Mouse (Mus musculus) erythroblast, embryonic 14.5 days (primary cell): ENCODE results near the gene Slco4c1. TPM values are rescaled to one million over a fixed set of nuclear protein-coding genes. Genes with fewer than 3 reads are reported as not detected.

Source experiments
- H3K27me3 ChIP-seq: 2 replicates; pipeline ENCODE4 v1.6.1; 2012; ENCODE audit warnings: inconsistent platforms; ENCODE audit not compliant: control insufficient read depth
- H3K36me3 ChIP-seq: 2 replicates; pipeline ENCODE4 v1.6.1; 2012; ENCODE audit warnings: mild to moderate bottlenecking, inconsistent platforms; ENCODE audit not compliant: control insufficient read depth
- H3K4me1 ChIP-seq: 2 replicates; pipeline ENCODE4 v1.6.1; 2012; ENCODE audit warnings: inconsistent platforms; ENCODE audit not compliant: control insufficient read depth
- H3K4me3 ChIP-seq: replicated peaks from 2 replicates; pipeline ENCODE3; 2012; ENCODE audit warnings: moderate library complexity, mild to moderate bottlenecking, inconsistent platforms
- H3K9me3 ChIP-seq: 2 replicates; pipeline ENCODE4 v1.6.1; 2012; ENCODE audit warnings: low read length, inconsistent platforms, mixed read lengths; ENCODE audit not compliant: control insufficient read depth
- GATA1 ChIP-seq: IDR thresholded peaks from 2 replicates; pipeline ENCODE4 v1.6.1; 2012; ENCODE audit warnings: low read length, inconsistent platforms, mixed read lengths
- TAL1 ChIP-seq: IDR thresholded peaks from 3 replicates; pipeline ENCODE4 v1.6.1; 2012; ENCODE audit warnings: low read length, inconsistent platforms, mixed read lengths
- polyA plus RNA-seq: library from polyadenylated mRNA; stranded (reverse); fragments of >175 nt; gene quantifications from 2 replicates; pipeline ENCODE4 v1.2.3, GENCODE M21; 2012

The Slco4c1 gene
- polyA plus RNA-seq, 1 experiment, result not detected

- TF ChIP-seq TAL1 (no peak), GATA1 (no peak)
- H3K36me3 ChIP-seq, result no peaks in the 10 kb centered on the region
- no peak overlapping the region for H3K4me3 ChIP-seq
- H3K4me1 ChIP-seq, result no peaks in the 10 kb centered on the region
- no peaks in the 10 kb centered on the region for H3K27me3 ChIP-seq
- no peaks in the 10 kb centered on the region for H3K9me3 ChIP-seq
These were observed 7.9 kb downstream of the Slco4c1 start for GRCm38 (mm10) chr1:96864120-96864519.

- H3K9me3 ChIP-seq, result no peaks in the 10 kb centered on the region
- no peaks in the 10 kb centered on the region for H3K36me3 ChIP-seq
- no peak overlapping the region for H3K4me3 ChIP-seq
- no peaks in the 10 kb centered on the region for H3K27me3 ChIP-seq
- H3K4me1 ChIP-seq, result no peaks in the 10 kb centered on the region
- TF ChIP-seq GATA1 (no peak), TAL1 (no peak)
These were observed 11.8 kb downstream of the Slco4c1 start for GRCm38 (mm10) chr1:96859995-96860684.

DNA sequence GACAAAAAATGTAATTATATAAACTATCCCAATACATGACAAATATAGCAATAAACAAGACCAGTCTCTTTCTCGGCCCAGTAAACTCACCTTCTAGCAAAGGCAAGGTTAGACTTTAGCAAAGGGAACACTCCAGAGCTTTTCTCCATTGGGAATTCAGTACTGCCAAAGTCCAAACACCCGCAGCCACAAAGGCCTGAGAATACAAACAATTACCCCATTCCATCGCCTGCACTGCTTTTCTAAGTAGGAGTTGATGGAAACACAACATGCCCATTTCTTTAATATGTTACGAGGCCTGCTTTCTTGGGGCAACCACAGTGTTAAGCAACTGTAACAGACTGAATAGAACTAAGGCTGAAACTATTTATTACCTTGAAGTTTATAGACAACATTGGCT, 18.4 kb downstream of the Slco4c1 start:
- H3K36me3 ChIP-seq, result no peaks in the 10 kb centered on the region
- H3K4me3 ChIP-seq, result no peak overlapping the region
- no peaks in the 10 kb centered on the region for H3K27me3 ChIP-seq
- no peak for TF ChIP-seq GATA1
- no peaks in the 10 kb centered on the region for H3K9me3 ChIP-seq
- H3K4me1 ChIP-seq, result no peaks in the 10 kb centered on the region

DNA sequence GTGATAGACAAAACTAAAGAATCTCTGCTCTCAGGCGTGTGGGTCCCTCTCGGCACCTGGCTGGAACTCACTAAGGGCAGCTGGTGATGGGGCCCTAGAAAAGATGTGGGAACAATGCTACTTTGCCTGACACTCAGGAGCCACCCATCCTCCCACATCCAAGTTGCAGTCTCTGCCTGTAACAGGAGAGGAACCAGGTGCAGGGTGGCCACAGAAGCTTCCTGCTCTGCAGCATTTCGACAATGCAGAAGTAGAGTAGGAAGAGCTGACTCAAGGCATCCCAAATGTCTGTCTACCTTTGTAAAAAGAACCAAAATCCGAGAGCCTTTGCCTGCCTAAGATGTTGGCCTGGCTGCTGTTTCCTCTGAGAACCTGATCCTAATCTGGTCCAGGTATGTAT, 22.9 kb downstream of the Slco4c1 start:
- TF ChIP-seq GATA1 (no peak), TAL1 (no peak)
- Histone ChIP-seq H3K36me3 (no peaks in the 10 kb centered on the region), H3K9me3 (no peaks in the 10 kb centered on the region), H3K4me3 (no peak overlapping the region), H3K27me3 (no peaks in the 10 kb centered on the region), H3K4me1 (no peaks in the 10 kb centered on the region)

DNA sequence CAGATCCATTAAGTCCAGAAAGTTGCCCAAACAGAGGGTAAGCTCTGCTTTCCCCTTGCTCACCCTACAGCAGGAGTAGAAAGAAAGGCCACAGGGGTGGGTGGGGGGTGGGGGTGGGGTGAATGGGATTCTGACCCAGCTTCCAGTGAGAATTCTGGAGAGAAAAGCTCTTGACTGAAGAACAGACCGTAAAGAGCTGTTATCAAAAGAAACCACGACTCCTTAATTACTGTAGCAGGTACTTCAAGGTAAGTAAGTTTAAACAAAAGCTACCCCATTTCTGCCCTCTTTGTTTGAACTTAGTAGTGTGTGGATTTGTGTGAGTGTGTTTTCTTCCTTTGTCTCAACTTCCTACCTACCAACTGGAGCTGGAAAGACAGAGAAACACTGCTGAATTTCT, 23.4 kb downstream of the Slco4c1 start:
- no peak overlapping the region for H3K4me3 ChIP-seq
- H3K4me1 ChIP-seq, result no peaks in the 10 kb centered on the region
- H3K36me3 ChIP-seq, result no peaks in the 10 kb centered on the region
- no peaks in the 10 kb centered on the region for H3K9me3 ChIP-seq
- TF ChIP-seq TAL1 (no peak), GATA1 (no peak)
- H3K27me3 ChIP-seq, result no peaks in the 10 kb centered on the region

DNA sequence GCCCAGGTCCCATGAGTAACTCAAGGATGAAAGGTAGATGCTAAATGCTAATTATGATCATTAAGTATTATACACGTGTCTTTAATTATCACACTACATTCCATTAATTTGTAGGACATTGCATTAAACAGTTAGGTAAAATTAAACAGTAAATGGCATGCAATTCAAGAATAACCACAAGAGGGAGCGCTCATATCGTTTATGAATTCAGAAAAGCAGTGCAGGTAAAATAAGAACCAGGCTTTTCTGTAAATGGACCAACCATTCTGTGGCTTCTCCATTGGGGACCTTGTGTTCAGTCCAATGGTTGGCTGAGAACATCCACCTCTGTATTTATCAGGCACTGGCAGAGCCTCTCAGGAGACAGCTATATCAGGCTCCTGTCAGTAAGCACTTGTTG, 25.2 kb downstream of the Slco4c1 start:
- H3K4me3 ChIP-seq, result no peak overlapping the region
- no peak for TF ChIP-seq GATA1
- no peak for TF ChIP-seq TAL1
- H3K27me3 ChIP-seq, result no peaks in the 10 kb centered on the region
- no peaks in the 10 kb centered on the region for H3K9me3 ChIP-seq
- H3K36me3 ChIP-seq, result no peaks in the 10 kb centered on the region
- H3K4me1 ChIP-seq, result no peaks in the 10 kb centered on the region

DNA sequence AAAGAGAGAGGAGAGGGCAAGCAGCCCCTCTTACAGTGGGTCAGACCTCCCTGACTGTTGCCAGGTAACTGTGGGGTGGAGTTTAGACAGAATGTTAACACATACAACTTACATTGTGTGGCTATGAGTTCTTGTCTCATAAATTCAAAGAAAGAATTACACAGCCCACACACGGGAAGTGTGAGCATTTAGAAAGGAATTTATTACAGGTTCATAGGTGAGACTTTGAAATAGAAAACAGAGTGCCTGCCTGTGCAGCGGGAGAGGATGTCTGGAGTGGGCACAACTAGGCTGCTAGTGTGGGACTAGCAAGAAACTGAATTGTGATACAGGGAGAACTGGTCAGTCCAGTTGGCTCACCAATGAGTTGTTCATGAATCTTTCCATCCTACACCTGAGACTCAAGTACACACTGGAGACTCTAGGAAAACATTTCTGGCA, 66.7 kb downstream of the Slco4c1 start:
- Histone ChIP-seq H3K36me3 (no peaks in the 10 kb centered on the region), H3K27me3 (no peaks in the 10 kb centered on the region), H3K9me3 (no peaks in the 10 kb centered on the region), H3K4me3 (no peak overlapping the region), H3K4me1 (no peaks in the 10 kb centered on the region)
- TF ChIP-seq GATA1, result no peak
- no peak for TF ChIP-seq TAL1

- no peak overlapping the region for H3K4me3 ChIP-seq
- no peaks in the 10 kb centered on the region for H3K4me1 ChIP-seq
- no peaks in the 10 kb centered on the region for H3K27me3 ChIP-seq
- TF ChIP-seq TAL1 (no peak), GATA1 (no peak)
- H3K9me3 ChIP-seq, result no peaks in the 10 kb centered on the region
- H3K36me3 ChIP-seq, result no peaks in the 10 kb centered on the region
These were observed 70.4 kb downstream of the Slco4c1 start for GRCm38 (mm10) chr1:96801595-96801994.

- H3K4me1 ChIP-seq, result no peaks in the 10 kb centered on the region
- H3K36me3 ChIP-seq, result no peaks in the 10 kb centered on the region
- H3K9me3 ChIP-seq, result no peaks in the 10 kb centered on the region
- no peaks in the 10 kb centered on the region for H3K27me3 ChIP-seq
- no peak for TF ChIP-seq GATA1
- no peak overlapping the region for H3K4me3 ChIP-seq
These were observed 77.3 kb downstream of the Slco4c1 start for GRCm38 (mm10) chr1:96794690-96795089.

GRCm38 (mm10) chr1:96794290-96794689, 77.7 kb downstream of the Slco4c1 start:
- H3K4me3 ChIP-seq, result no peak overlapping the region
- H3K27me3 ChIP-seq, result no peaks in the 10 kb centered on the region
- no peaks in the 10 kb centered on the region for H3K9me3 ChIP-seq
- no peaks in the 10 kb centered on the region for H3K4me1 ChIP-seq
- H3K36me3 ChIP-seq, result no peaks in the 10 kb centered on the region
- no peak for TF ChIP-seq GATA1
- no peak for TF ChIP-seq TAL1
